Mouse (Mus musculus) central nervous system, embryonic 18 days (tissue): ENCODE data around the gene Arpc1a. TPM values are rescaled to one million over a fixed set of nuclear protein-coding genes. Genes with fewer than 3 reads are reported as not detected.

ENCODE experiments used
- polyA plus RNA-seq: library from polyadenylated mRNA; depleted of rRNA; stranded (reverse); fragments of >200 nt; gene quantifications from 2 replicates; pipeline ENCODE4 v1.2.3, GENCODE M21; 2012; rRNA removed

Arpc1a gene
- polyA plus RNA-seq, result 265 and 275 TPM in 2 replicates

GRCm38 (mm10) chr5:145083632-145084451 lies at the start of gene Arpc1a, which contains the start of gene Kpna7:
Gene Arpc1a, plus strand, starts transcription at chr5:145083830.
Gene Kpna7, minus strand, starts transcription at chr5:145084030.

DNA sequence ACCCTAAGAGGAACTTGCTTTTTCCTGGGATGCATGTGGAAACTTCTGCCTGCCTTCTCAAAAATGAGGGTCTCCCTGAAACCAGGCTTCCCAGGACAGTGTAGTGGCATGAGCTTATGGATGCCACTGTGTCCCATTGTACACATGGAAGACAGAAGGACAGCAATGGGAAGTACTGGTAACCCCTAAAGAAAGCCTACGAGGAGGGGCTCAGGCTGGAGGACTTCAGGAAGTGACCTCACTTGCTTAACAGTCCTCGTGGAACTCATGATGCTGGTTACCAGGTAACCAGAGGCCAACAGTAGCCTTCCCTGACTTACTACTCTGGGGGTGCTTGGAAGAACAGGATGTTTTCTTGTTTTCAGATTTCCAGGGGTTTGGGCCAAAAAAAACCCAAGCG lies 40.9 kb upstream of the Arpc1a start, which contains the start of gene 1700018F24Rik:
Gene 1700018F24Rik (plus strand): TSS at position 301 of the 400 bp plus-strand sequence.

GRCm38 (mm10) chr5:145114071-145114605 lies 30.5 kb downstream of the Arpc1a start, which contains the start of gene Arpc1b:
Gene Arpc1b, plus strand, starts transcription at chr5:145114215.

DNA sequence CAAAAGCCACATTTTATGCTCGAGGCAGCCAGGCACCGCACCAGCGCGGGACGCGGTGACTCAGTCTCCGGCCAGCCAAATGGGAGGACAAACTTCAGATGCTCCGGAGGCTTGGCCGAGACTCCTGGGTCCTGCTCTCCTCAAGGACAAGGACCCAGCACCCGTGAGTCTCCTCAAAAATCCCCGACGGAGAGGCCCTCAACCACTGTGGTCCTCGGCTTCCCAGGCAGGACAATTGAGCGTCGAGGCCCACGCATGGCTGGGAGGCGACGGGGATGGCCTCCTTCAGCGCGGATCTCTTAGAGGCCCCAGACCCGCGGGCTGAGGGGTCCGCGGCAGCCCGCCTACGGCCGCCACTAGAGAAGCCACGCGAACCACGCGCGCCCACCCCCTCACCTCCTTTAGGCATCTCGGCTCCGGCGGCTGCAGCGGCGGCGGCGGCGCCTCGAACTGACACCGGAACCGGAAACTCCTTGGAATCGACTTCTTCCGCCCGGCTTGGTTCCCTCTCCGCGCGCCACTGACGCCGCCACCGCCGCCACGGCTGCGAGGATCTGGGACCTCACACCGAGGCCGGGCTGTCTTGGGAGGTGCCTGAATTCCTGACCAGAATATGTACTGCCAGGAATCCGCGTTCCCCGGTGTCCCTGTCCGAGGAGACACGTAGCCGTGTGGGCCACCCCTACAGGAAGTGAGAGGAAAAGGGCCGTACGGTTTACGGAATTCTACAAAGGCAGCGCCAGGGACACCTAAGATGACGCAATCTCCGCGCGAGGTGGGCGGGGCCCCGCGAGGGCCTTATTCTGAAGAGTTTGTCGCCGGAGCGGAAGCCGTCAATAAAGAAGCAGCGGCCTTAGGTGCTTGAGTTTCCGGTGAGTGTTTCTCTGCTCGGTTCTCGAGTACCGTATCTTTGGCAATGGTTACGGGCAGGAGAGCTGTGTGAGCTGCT lies 56.2 kb downstream of the Arpc1a start, which contains the start of the genes Pdap1 and Bud31:
Gene Pdap1 (minus strand): TSS at position 668 of the 949 bp plus-strand sequence.
Gene Bud31 (plus strand): TSS at position 792 of the 949 bp plus-strand sequence.

Other genes with a start within 250 kb of the Arpc1a start
- gene Smurf1, start 118.0 kb upstream of the Arpc1a start, polyA plus RNA-seq, result 49.0 and 53.6 TPM in 2 replicates
- not detected in 2 replicates for gene Gm4871, start 51.1 kb upstream of the Arpc1a start, polyA plus RNA-seq
- gene 1700018F24Rik, start 40.8 kb upstream of the Arpc1a start, polyA plus RNA-seq, result not detected in 2 replicates
- gene Kpna7, start 200 bp downstream of the Arpc1a start, polyA plus RNA-seq, result 0.07 TPM in 1 of 2 replicates, not detected in the other
- gene Arpc1b, start 30.4 kb downstream of the Arpc1a start, polyA plus RNA-seq, result 66.6 and 73.3 TPM in 2 replicates
- 116 and 119 TPM in 2 replicates for gene Pdap1, start 56.4 kb downstream of the Arpc1a start, polyA plus RNA-seq
- 130 and 142 TPM in 2 replicates for gene Bud31, start 56.5 kb downstream of the Arpc1a start, polyA plus RNA-seq
- gene Ptcd1, start 83.3 kb downstream of the Arpc1a start, polyA plus RNA-seq, result 20.2 and 20.8 TPM in 2 replicates
- 76.1 and 81.7 TPM in 2 replicates for gene Cpsf4, start 83.4 kb downstream of the Arpc1a start, polyA plus RNA-seq
- 315 and 348 TPM in 2 replicates for gene Atp5j2, start 108.2 kb downstream of the Arpc1a start, polyA plus RNA-seq
- 6.3 and 6.5 TPM in 2 replicates for gene Zkscan14, start 118.0 kb downstream of the Arpc1a start, polyA plus RNA-seq
- gene Zkscan5, start 120.7 kb downstream of the Arpc1a start, polyA plus RNA-seq, result 10.2 and 10.4 TPM in 2 replicates
- 17.8 and 18.6 TPM in 2 replicates for gene Zfp655, start 147.9 kb downstream of the Arpc1a start, polyA plus RNA-seq
- gene Zscan25, start 196.7 kb downstream of the Arpc1a start, polyA plus RNA-seq, result 15.4 and 17.4 TPM in 2 replicates